In the genomic region with DNA sequence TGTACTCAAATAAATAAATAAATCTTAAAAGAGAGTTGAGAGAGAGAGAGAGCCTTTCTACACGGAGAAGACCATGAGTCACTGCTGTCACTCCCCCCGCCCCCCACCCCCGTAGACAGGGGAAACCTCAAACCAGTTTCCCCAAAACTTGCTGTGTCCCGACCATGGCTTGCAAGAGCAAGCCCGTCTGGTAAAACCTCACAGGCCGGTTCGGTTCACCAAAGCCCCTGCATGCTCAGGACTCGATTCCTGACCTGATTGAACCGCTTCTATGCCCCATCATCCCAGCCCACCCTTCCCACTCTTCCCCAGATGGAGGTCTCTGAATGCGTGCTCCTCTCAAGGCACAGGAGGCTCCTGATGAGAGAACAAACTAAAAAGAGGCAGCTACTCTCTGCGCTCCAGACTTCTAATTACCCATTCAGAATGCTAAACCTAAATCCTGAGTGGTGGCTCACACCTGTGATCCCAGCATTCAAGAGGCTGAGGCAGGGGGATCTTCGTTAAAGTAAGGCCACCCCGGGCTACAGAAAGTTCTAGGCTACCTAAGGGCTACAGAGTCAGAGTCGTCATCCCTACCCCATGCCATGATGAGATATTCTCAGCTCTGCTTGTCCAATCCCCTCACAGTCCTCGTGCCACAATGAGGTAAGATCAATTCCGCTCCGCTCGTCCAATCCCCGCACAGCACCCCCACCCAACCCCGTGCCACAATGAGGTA, we compare ENCODE assay signal across 13 mouse cellular contexts. TPM values are rescaled to one million over a fixed set of nuclear protein-coding genes. Genes with fewer than 3 reads are reported as not detected.
DNase-seq lines count a peak whose midpoint lies in the region; ATAC-seq and TF ChIP-seq lines count a peak whose summit lies in the region.
"Had no signal": no experiment of that assay in that cellular context is flagged by ENCODE, and none has a peak within 500 bp of the region (broad histone marks: within the 10 kb centered on the region; RNA-seq: fewer than 3 reads in every experiment).

No protein-coding gene starts in this region.

- ATAC-seq in embryonic facial prominence, embryonic 13.5 days (ENCODE audit: insufficient number of reproducible peaks, insufficient read depth, low FRiP score, low TSS enrichment, low read depth) = no peak; the same call in 1 of the 2 replicates
- 0 out of 2 replicates have a peak, but pooled peaks have one; percentile 5 for ATAC-seq in megakaryocyte progenitor cell, adult 5-6 weeks (replicated peaks; ENCODE audit: poor library complexity)
- ATAC-seq in CD4-positive, CD25-positive, alpha-beta regulatory T cell, adult 4 months = no peak
- ATAC-seq: inflammation-experienced regulatory T-cells, adult 6 months had no signal

- H3K4me3 ChIP-seq in layer of hippocampus, adult 2 months = no peak overlapping the region
- H3K4me3 ChIP-seq in embryonic facial prominence, embryonic 13.5 days = no peak overlapping the region
- H3K4me3 ChIP-seq: limb, embryonic 12.5 days had no signal

- H3K9ac ChIP-seq in embryonic facial prominence, embryonic 13.5 days = no peak overlapping the region
- H3K9ac ChIP-seq: limb, embryonic 12.5 days had no signal

- DNase-seq in cerebellum, adult 9-10 months = peak; percentile 32
- DNase-seq in cerebellum, postnatal 25 days = no peak
- no peak for DNase-seq in layer of hippocampus, adult 2 months (ENCODE audit: low spot score in 2 of 2)
- no peak for DNase-seq in layer of hippocampus, adult 8-10 months (ENCODE audit: low spot score in 2 of 2)
- DNase-seq in layer of hippocampus, adult 9-11 months = no peak
- DNase-seq: adrenal gland, adult 2 months; kidney, postnatal 14 days; layer of hippocampus, postnatal 36 days had no signal

- no peaks in the 10 kb centered on the region for H3K27me3 ChIP-seq in embryonic facial prominence, embryonic 13.5 days
- H3K27me3 ChIP-seq: limb, embryonic 12.5 days had no signal

- peaks cover 73% of the 10 kb centered on the region for H3K4me1 ChIP-seq in embryonic facial prominence, embryonic 13.5 days

- H3K4me2 ChIP-seq in embryonic facial prominence, embryonic 13.5 days = no peak overlapping the region
- H3K4me2 ChIP-seq: limb, embryonic 12.5 days had no signal

- TF ChIP-seq CTCF in layer of hippocampus, adult 2 months (conservative IDR thresholded peaks at IDR 0.05) = no peak

- 87% methylated on average over 20 of the region's 20 CpGs for WGBS in embryonic facial prominence, embryonic 13.5 days

- no peaks in the 10 kb centered on the region for H3K9me3 ChIP-seq in embryonic facial prominence, embryonic 13.5 days
- H3K9me3 ChIP-seq: limb, embryonic 12.5 days had no signal

- H3K27ac ChIP-seq in layer of hippocampus, adult 2 months = peak overlapping the region; percentile 98; the same call in 1 of the 2 replicates
- H3K27ac ChIP-seq in embryonic facial prominence, embryonic 13.5 days = peak overlapping the region; percentile 52

- H3K36me3 ChIP-seq in embryonic facial prominence, embryonic 13.5 days = peaks cover 21% of the 10 kb centered on the region; the same call in 1 of the 2 replicates

RNA-seq across cellular contexts. Expression of gene Zmynd8, which starts 37.7 kb away (rescaled TPM):
- 100 to 1,000 TPM; 173 to 186 TPM for total RNA-seq in layer of hippocampus, adult 2 months (2021)
- total RNA-seq in layer of hippocampus, adult 8-10 months (2022) = 100 to 1,000 TPM; 128 to 162 (median 147) TPM
- polyA plus RNA-seq in embryonic facial prominence, embryonic 13.5 days (2015; fragmentation: Nextera tagmentation; extraction: Ambion mirVana) = 61.4 and 62.3 TPM in 2 replicates
- 44.6 and 49.9 TPM in 2 replicates for total RNA-seq in megakaryocyte progenitor cell, adult 5-6 weeks (2015)
- total RNA-seq in megakaryocyte progenitor cell, adult 5-6 weeks (2017) = 32.1 and 35.8 TPM in 2 replicates
- polyA plus RNA-seq in CD4-positive, CD25-positive, alpha-beta regulatory T cell, adult 4 months (2017; shearing (Covaris generic)) = 10 to 100 TPM; 66.6 to 75.4 TPM
